Mouse (Mus musculus): ENCODE measurements around the gene Lrwd1. TPM values are rescaled to one million over a fixed set of nuclear protein-coding genes. Genes with fewer than 3 reads are reported as not detected.

Gene Lrwd1
- polyA plus RNA-seq, 1 experiment from 2014 or later, result 34.7 TPM

DNA sequence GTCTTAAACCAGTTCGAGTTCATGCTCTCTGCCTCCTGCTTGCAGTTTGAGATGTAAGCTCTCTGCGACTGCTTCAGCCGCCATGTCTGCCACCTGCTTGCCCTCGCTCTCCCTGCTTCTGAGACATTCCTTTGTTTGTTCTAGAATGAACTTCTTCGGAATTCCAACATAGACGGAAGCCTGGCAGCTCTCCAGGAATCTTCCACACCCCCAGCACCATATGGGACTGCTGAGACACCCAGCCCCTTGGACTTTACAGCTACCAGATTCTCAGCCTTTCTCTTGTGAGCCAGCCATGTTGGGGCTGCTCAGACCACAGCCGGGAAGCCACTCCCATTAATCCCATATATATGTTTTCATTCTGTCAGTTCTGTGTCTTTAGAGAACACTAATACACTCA lies 59.6 kb downstream of the Lrwd1 start:
- Histone ChIP-seq H3K27ac (ENCODE audit: low read depth, low read length) (no peak overlapping the region), H3K4me1 (replicated peaks; ENCODE audit: control insufficient read depth, insufficient read depth, low read length) (no peaks in the 10 kb centered on the region), H3K27me3 (ENCODE audit: control insufficient read depth, insufficient read depth, low read length) (no peaks in the 10 kb centered on the region), H3K9me3 (ENCODE audit: control insufficient read depth, low read length) (no peaks in the 10 kb centered on the region), H3K4me2 (replicated peaks; ENCODE audit: low read depth, low read length) (no peak overlapping the region), H3K9ac (ENCODE audit: low read depth, low read length) (no peak overlapping the region), H3K4me3 (ENCODE audit: low read depth, low read length) (no peak overlapping the region), H3K36me3 (ENCODE audit: control insufficient read depth, insufficient read depth, low read length) (no peaks in the 10 kb centered on the region)
- no peak for ATAC-seq (ENCODE audit: low FRiP score)
- no peak for DNase-seq (ENCODE audit: low spot score)
- 66% methylated on average over 7 of the region's 7 CpGs for WGBS

DNA sequence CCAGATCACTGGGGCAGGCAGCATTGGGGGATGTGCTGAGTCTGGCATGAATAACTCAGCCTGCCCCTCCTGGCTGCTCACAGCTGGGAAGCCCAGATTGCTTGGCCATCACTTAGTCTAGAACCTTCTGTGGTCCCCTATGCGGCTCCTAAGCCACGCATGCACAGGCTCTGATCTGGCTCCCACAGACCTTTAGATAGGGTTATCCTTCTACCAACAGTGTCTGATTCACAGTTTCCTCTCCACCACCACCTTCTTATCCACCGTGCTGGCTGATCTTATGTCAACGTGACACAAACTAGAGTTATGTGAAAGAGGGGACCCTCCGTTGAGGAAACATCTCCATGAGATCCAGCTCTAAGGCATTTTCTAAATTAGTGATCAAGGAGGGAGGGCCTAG lies 60.8 kb downstream of the Lrwd1 start:
- no peak overlapping the region for H3K4me2 ChIP-seq (replicated peaks; ENCODE audit: low read depth, low read length)
- ATAC-seq (ENCODE audit: low FRiP score) (no peak), DNase-seq (ENCODE audit: low spot score) (no peak)
- 92% methylated on average over 5 of the region's 5 CpGs for WGBS
- no peaks in the 10 kb centered on the region for H3K4me1 ChIP-seq (replicated peaks; ENCODE audit: control insufficient read depth, insufficient read depth, low read length)
- no peak overlapping the region for H3K27ac ChIP-seq (ENCODE audit: low read depth, low read length)
- H3K9ac ChIP-seq (ENCODE audit: low read depth, low read length), result no peak overlapping the region
- no peak overlapping the region for H3K4me3 ChIP-seq (ENCODE audit: low read depth, low read length)
- H3K9me3 ChIP-seq (ENCODE audit: control insufficient read depth, low read length), result no peaks in the 10 kb centered on the region
- no peaks in the 10 kb centered on the region for H3K27me3 ChIP-seq (ENCODE audit: control insufficient read depth, insufficient read depth, low read length)
- H3K36me3 ChIP-seq (ENCODE audit: control insufficient read depth, insufficient read depth, low read length), result no peaks in the 10 kb centered on the region

DNA sequence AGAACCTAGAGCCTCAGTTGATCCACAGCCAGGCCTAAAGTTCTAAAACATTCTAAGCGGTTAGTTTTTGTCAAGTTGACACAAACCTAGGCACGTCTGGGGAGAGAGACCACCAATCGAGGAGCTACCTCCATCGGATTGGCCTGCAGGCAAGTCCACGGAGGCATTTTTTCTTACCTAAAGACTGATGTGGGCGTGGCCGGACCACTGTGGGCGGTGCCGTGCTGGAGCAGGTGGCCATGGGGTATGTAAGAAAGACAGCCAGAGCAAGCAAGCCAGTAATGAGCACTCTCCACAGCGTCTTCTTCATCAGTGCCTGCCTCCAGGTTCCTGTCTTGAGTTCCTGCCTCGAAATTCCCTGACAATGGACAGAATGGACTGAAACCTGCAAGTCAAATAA lies 62.3 kb downstream of the Lrwd1 start:
- ATAC-seq (ENCODE audit: low FRiP score) (no peak), DNase-seq (ENCODE audit: low spot score) (no peak)
- Histone ChIP-seq H3K4me2 (replicated peaks; ENCODE audit: low read depth, low read length) (no peak overlapping the region), H3K36me3 (ENCODE audit: control insufficient read depth, insufficient read depth, low read length) (no peaks in the 10 kb centered on the region), H3K27ac (ENCODE audit: low read depth, low read length) (no peak overlapping the region), H3K4me3 (ENCODE audit: low read depth, low read length) (no peak overlapping the region), H3K9me3 (ENCODE audit: control insufficient read depth, low read length) (no peaks in the 10 kb centered on the region), H3K27me3 (ENCODE audit: control insufficient read depth, insufficient read depth, low read length) (no peaks in the 10 kb centered on the region), H3K9ac (ENCODE audit: low read depth, low read length) (no peak overlapping the region), H3K4me1 (replicated peaks; ENCODE audit: control insufficient read depth, insufficient read depth, low read length) (no peaks in the 10 kb centered on the region)
- 60% methylated on average over 11 of the region's 11 CpGs for WGBS

DNA sequence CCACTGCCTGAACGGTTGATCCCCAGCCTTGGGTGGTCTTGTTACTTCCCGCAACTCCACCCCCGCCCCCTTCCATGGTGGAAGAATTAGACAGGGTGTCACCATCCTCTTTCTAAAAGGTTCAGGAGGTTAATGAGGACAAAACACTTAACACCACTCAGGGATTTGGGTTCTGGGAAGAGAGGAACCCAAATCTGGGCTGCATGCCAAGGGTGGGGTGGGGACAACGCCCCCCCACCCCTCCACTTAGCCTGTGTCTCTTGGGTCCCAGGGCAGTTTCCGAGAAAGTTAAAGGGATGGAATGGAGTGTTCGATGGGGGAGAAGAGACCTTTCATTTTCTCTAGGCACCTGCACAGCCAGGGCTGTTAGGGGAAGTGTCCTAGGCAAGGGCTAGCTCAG lies 62.8 kb downstream of the Lrwd1 start:
- no peaks in the 10 kb centered on the region for H3K36me3 ChIP-seq (ENCODE audit: control insufficient read depth, insufficient read depth, low read length)
- H3K4me3 ChIP-seq (ENCODE audit: low read depth, low read length), result no peak overlapping the region
- H3K9ac ChIP-seq (ENCODE audit: low read depth, low read length), result no peak overlapping the region
- no peak overlapping the region for H3K27ac ChIP-seq (ENCODE audit: low read depth, low read length)
- H3K9me3 ChIP-seq (ENCODE audit: control insufficient read depth, low read length), result no peaks in the 10 kb centered on the region
- no peaks in the 10 kb centered on the region for H3K4me1 ChIP-seq (replicated peaks; ENCODE audit: control insufficient read depth, insufficient read depth, low read length)
- DNase-seq (ENCODE audit: low spot score) (no peak), ATAC-seq (ENCODE audit: low FRiP score) (no peak)
- WGBS, result 73% methylated on average over 6 of the region's 6 CpGs
- no peak overlapping the region for H3K4me2 ChIP-seq (replicated peaks; ENCODE audit: low read depth, low read length)
- H3K27me3 ChIP-seq (ENCODE audit: control insufficient read depth, insufficient read depth, low read length), result no peaks in the 10 kb centered on the region

Other genes starting within 250 kb of the Lrwd1 start
- 16.6 and 26.1 TPM in 2 replicates for gene Hspb1, start 248.2 kb downstream of the Lrwd1 start, polyA plus RNA-seq (2014; fragmentation: Nextera tagmentation; extraction: Ambion mirVana)
- 204 and 208 TPM in 2 replicates for gene Ywhag, start 201.5 kb downstream of the Lrwd1 start, polyA plus RNA-seq (2014; fragmentation: Nextera tagmentation; extraction: Ambion mirVana)
- gene Ssc4d, start 161.5 kb downstream of the Lrwd1 start, polyA plus RNA-seq (2014; fragmentation: Nextera tagmentation; extraction: Ambion mirVana), result 1.6 and 2.4 TPM in 2 replicates
- gene Zp3, start 156.0 kb downstream of the Lrwd1 start, polyA plus RNA-seq (2014; fragmentation: Nextera tagmentation; extraction: Ambion mirVana), result not detected in 2 replicates
- 21.6 and 23.5 TPM in 2 replicates for gene Dtx2, start 141.3 kb downstream of the Lrwd1 start, polyA plus RNA-seq (2014; fragmentation: Nextera tagmentation; extraction: Ambion mirVana)
- 0.11 and 0.45 TPM in 2 replicates for gene Upk3b, start 97.6 kb downstream of the Lrwd1 start, polyA plus RNA-seq (2014; fragmentation: Nextera tagmentation; extraction: Ambion mirVana)
- 2.4 and 2.7 TPM in 2 replicates for gene Upk3bl, start 81.6 kb downstream of the Lrwd1 start, polyA plus RNA-seq (2014; fragmentation: Nextera tagmentation; extraction: Ambion mirVana)
- gene Rasa4, start 52.2 kb downstream of the Lrwd1 start, polyA plus RNA-seq (2014; fragmentation: Nextera tagmentation; extraction: Ambion mirVana), result 5.2 and 6.1 TPM in 2 replicates
- 238 and 247 TPM in 2 replicates for gene Polr2j, start 19.4 kb downstream of the Lrwd1 start, polyA plus RNA-seq (2014; fragmentation: Nextera tagmentation; extraction: Ambion mirVana)
- gene Alkbh4, start 72 bp upstream of the Lrwd1 start, polyA plus RNA-seq (2014; fragmentation: Nextera tagmentation; extraction: Ambion mirVana), result 18.8 and 20.3 TPM in 2 replicates
- 8.2 and 8.3 TPM in 2 replicates for gene Orai2, start 34.6 kb upstream of the Lrwd1 start, polyA plus RNA-seq (2014; fragmentation: Nextera tagmentation; extraction: Ambion mirVana)
- gene Prkrip1, start 62.9 kb upstream of the Lrwd1 start, polyA plus RNA-seq (2014; fragmentation: Nextera tagmentation; extraction: Ambion mirVana), result 86.1 and 87.6 TPM in 2 replicates
- 9.9 and 11.2 TPM in 2 replicates for gene Sh2b2, start 110.5 kb upstream of the Lrwd1 start, polyA plus RNA-seq (2014; fragmentation: Nextera tagmentation; extraction: Ambion mirVana)